ENCODE assay signal across 8 mouse cellular contexts in the genomic region with DNA sequence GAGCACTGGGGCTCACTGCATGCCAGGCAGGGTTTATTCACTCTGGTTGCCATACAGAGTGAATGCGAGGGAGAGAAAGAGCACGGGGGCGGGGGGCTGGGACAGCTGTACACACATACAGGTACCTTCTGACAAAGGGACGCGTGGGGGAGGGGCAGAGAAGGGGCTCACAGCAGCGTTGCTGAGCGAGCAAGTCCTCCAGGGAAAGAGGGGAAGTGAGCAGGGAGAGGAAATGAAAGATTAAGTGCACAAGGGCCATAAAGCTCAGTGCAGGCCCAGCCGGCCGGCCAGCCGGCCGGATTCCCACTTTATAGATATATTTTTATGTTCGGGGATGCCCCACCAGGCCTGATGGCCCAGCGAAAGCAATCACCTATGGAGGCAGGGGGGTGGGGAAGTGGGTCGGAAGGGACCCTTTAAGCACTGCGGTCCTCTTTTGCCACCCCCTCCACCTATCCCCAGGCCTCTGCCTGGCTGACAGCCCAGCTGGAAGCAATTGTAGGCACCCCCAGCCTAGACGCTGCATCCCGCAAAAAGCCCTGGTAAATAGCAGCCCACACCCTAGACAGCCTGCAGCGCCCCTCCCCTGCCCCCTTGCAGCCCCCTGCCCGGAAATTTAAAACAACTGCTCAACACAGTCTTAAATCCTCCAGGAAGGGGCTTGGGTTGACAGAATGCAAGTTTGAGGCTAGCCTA. TPM values are rescaled to one million over a fixed set of nuclear protein-coding genes. Genes with fewer than 3 reads are reported as not detected.
DNase-seq lines count a peak whose midpoint lies in the region; ATAC-seq and TF ChIP-seq lines count a peak whose summit lies in the region.

No protein-coding gene starts in this region.

- ATAC-seq in heart, embryonic 14.5 days (ENCODE audit: insufficient number of reproducible peaks, insufficient read depth, low FRiP score, low read depth): no peak
- ATAC-seq in hindbrain, embryonic 16.5 days: no peak
- ATAC-seq in midbrain, embryonic 11.5 days (ENCODE audit: low FRiP score): no peak

- TF ChIP-seq POLR2A in brain, embryonic 14.5 days (IDR thresholded peaks at IDR 0.05; ENCODE audit: borderline replicate concordance, extremely low read depth, insufficient read depth, insufficient read length, poor library complexity, severe bottlenecking): no peak

- no peak for DNase-seq in heart, postnatal 14 days
- DNase-seq in brain, embryonic 14.5 days (ENCODE audit: low read depth): peak; percentile 72
- DNase-seq in midbrain, embryonic 11.5 days (ENCODE audit: low spot score, missing footprints): peak; percentile 92
- no peak for DNase-seq in adrenal gland, adult 8-10 months
- no peak for DNase-seq in adrenal gland, adult (ENCODE audit: inconsistent age in 2 of 2, low spot score in 1 of 2)
- DNase-seq in lung, adult 18-20 months: no peak

- H3K27ac ChIP-seq in heart, embryonic 14.5 days (replicated peaks in 1 of 2; ENCODE audit: control insufficient read depth in 1 of 2, insufficient read depth in 1 of 2, low read depth in 2 of 2, low read length in 2 of 2): peak overlapping the region in 1 of 2 experiments; percentile 41; a peak in 1 of 4 replicates
- no peak overlapping the region; the same call in 1 of the 2 replicates for H3K27ac ChIP-seq in hindbrain, embryonic 16.5 days (ENCODE audit: low read depth, low read length)
- H3K27ac ChIP-seq in midbrain, embryonic 11.5 days (ENCODE audit: low read depth, low read length): peak overlapping the region; percentile 76

- H3K27me3 ChIP-seq in heart, embryonic 14.5 days (ENCODE audit: control insufficient read depth, insufficient read depth, low read length): no peaks in the 10 kb centered on the region
- H3K27me3 ChIP-seq in hindbrain, embryonic 16.5 days (replicated peaks; ENCODE audit: control insufficient read depth, insufficient read depth, low read length): no peaks in the 10 kb centered on the region
- no peaks in the 10 kb centered on the region for H3K27me3 ChIP-seq in midbrain, embryonic 11.5 days (ENCODE audit: control insufficient read depth, insufficient read depth, low read length)

- intact Hi-C loops in heart, postnatal 14 days (cut with DNase I): no loop called here

- no peaks in the 10 kb centered on the region for H3K9me3 ChIP-seq in heart, embryonic 14.5 days (ENCODE audit: control insufficient read depth, low read length)
- no peaks in the 10 kb centered on the region for H3K9me3 ChIP-seq in hindbrain, embryonic 16.5 days (ENCODE audit: control insufficient read depth, low read length)
- H3K9me3 ChIP-seq in midbrain, embryonic 11.5 days (ENCODE audit: control insufficient read depth, low read length): no peaks in the 10 kb centered on the region

- no peak overlapping the region for H3K4me3 ChIP-seq in heart, embryonic 14.5 days (ENCODE audit: control insufficient read depth in 1 of 2, insufficient read depth in 1 of 2, low read depth in 1 of 2, low read length in 2 of 2)
- no peak overlapping the region for H3K4me3 ChIP-seq in hindbrain, embryonic 16.5 days (ENCODE audit: low read length)
- H3K4me3 ChIP-seq in midbrain, embryonic 11.5 days (ENCODE audit: low read depth, low read length): no peak overlapping the region

- 25% methylated on average over 17 of the region's 19 CpGs for WGBS in heart, embryonic 14.5 days
- 18% methylated on average over 19 of the region's 19 CpGs for WGBS in hindbrain, embryonic 16.5 days
- 12% methylated on average over 19 of the region's 19 CpGs for WGBS in midbrain, embryonic 11.5 days

- no peak overlapping the region for H3K4me2 ChIP-seq in heart, embryonic 14.5 days (ENCODE audit: low read length)
- no peak overlapping the region for H3K4me2 ChIP-seq in hindbrain, embryonic 16.5 days (ENCODE audit: low read length)
- H3K4me2 ChIP-seq in midbrain, embryonic 11.5 days: peak overlapping the region; percentile 15

- no peaks in the 10 kb centered on the region for H3K36me3 ChIP-seq in heart, embryonic 14.5 days (ENCODE audit: control insufficient read depth, insufficient read depth, low read length)
- H3K36me3 ChIP-seq in hindbrain, embryonic 16.5 days (ENCODE audit: control insufficient read depth, insufficient read depth, low read length): no peaks in the 10 kb centered on the region
- H3K36me3 ChIP-seq in midbrain, embryonic 11.5 days (ENCODE audit: control insufficient read depth, insufficient read depth, low read length): no peaks in the 10 kb centered on the region

- H3K4me1 ChIP-seq in heart, embryonic 14.5 days (ENCODE audit: control insufficient read depth in 2 of 2, insufficient read depth in 2 of 2, low read length in 2 of 2): peaks cover 51 to 54% of the 10 kb centered on the region in 2 experiments
- H3K4me1 ChIP-seq in hindbrain, embryonic 16.5 days (ENCODE audit: control insufficient read depth, insufficient read depth, low read depth, low read length): peaks cover 18% of the 10 kb centered on the region
- H3K4me1 ChIP-seq in midbrain, embryonic 11.5 days (ENCODE audit: control insufficient read depth, insufficient read depth, low read length): peaks cover 32% of the 10 kb centered on the region

- TF ChIP-seq CTCF in brain, embryonic 14.5 days (IDR thresholded peaks at IDR 0.05; ENCODE audit: borderline replicate concordance, extremely low read depth, insufficient read depth, insufficient read length): no peak

- peak overlapping the region; percentile 46; the same call in 1 of the 2 replicates for H3K9ac ChIP-seq in heart, embryonic 14.5 days (ENCODE audit: low read length)
- peak overlapping the region; percentile 8; the same call in 1 of the 2 replicates for H3K9ac ChIP-seq in hindbrain, embryonic 16.5 days (ENCODE audit: low read depth, low read length)
- H3K9ac ChIP-seq in midbrain, embryonic 11.5 days (ENCODE audit: low read length): peak overlapping the region; percentile 54

RNA-seq across cellular contexts. Expression of a gene that starts 44.9 kb away (rescaled TPM):
- 36.7 and 43.3 TPM in 2 replicates for polyA plus RNA-seq in heart, embryonic 14.5 days (2014; fragmentation: Nextera tagmentation; extraction: Ambion mirVana)
- total RNA-seq in heart, postnatal 14 days (2021): 10 to 100 TPM; 42.5 to 46.9 TPM
- polyA plus RNA-seq in brain, embryonic 14.5 days (2012; rRNA removed): 255 and 257 TPM in 2 replicates
- polyA plus RNA-seq in hindbrain, embryonic 16.5 days (2015; fragmentation: Nextera tagmentation; extraction: Ambion mirVana): 82.9 and 115 TPM in 2 replicates
- 124 and 132 TPM in 2 replicates for polyA plus RNA-seq in midbrain, embryonic 11.5 days (2014; fragmentation: Nextera tagmentation; extraction: Ambion mirVana)
- 100 to 1,000 TPM in 2 of 4 experiments, 10 to 100 TPM in 2; 70.3 to 121 (median 101) TPM for total RNA-seq in adrenal gland, adult 8-10 months (2022)

Comparison
In these comparisons a context has a peak if more than half of its experiments do, and no peak if none do; other contexts are left out.
1. DNase-seq: peak in brain, embryonic 14.5 days (single experiment) and midbrain, embryonic 11.5 days (single experiment); none in heart, postnatal 14 days (0 of 2), adrenal gland, adult 8-10 months (single experiment), adrenal gland, adult (0 of 2) and lung, adult 18-20 months (0 of 2).
2. Peak in every context shown above with its lines, with median percentiles within 50 percentile points of each other: H3K9ac ChIP-seq.